Mouse (Mus musculus) CH12.LX (cell line): ENCODE data around the gene Bckdha. TPM values are rescaled to one million over a fixed set of nuclear protein-coding genes. Genes with fewer than 3 reads are reported as not detected.

Source experiments
- DNase-seq: peaks from one replicate; pipeline ENCODE4 v3.0.0-alpha.2; 2013; ENCODE audit errors: extremely low read depth
- H3K27ac ChIP-seq: 2 replicates; pipeline ENCODE4 v1.5.1; 2012; ENCODE audit warnings: low read depth, mild to moderate bottlenecking, control low read depth, moderate library complexity; ENCODE audit not compliant: insufficient read depth
- H3K27me3 ChIP-seq: replicated peaks from 2 replicates; pipeline ENCODE3; 2012; ENCODE audit warnings: inconsistent platforms
- H3K36me3 ChIP-seq, 2 experiments: replicated peaks in 1 of 2; 2 replicates each; pipeline versions ENCODE3 to v1.6.1; 2012; ENCODE audit warnings: inconsistent platforms in 1 of 2, low read length in 1 of 2, mild to moderate bottlenecking in 1 of 2, mixed read lengths in 1 of 2, moderate library complexity in 1 of 2; ENCODE audit not compliant: control insufficient read depth in 1 of 2, insufficient read depth in 1 of 2
- H3K4me1 ChIP-seq, 2 experiments: 2 replicates each; pipeline ENCODE4 v1.6.1; 2012; ENCODE audit warnings: inconsistent platforms in 1 of 2, moderate library complexity in 1 of 2; ENCODE audit not compliant: insufficient read depth in 2 of 2, control insufficient read depth in 1 of 2
- H3K4me2 ChIP-seq: 2 replicates; pipeline ENCODE4 v1.6.1; 2012; ENCODE audit warnings: low read depth, mild to moderate bottlenecking, control low read depth; ENCODE audit not compliant: poor library complexity, insufficient read depth, severe bottlenecking
- H3K4me3 ChIP-seq, 3 experiments: fragments of 150-350 bp in 1 of 3; sonication (generic) in 1 of 3; replicated peaks in 1 of 3; 2 replicates each; pipeline versions ENCODE3 to v1.5.1; 2011 to 2012; ENCODE audit warnings: low read depth in 2 of 3, low read length in 2 of 3, mild to moderate bottlenecking in 2 of 3, moderate library complexity in 2 of 3, control low read depth in 1 of 3, improper control_type of control experiment in 1 of 3, inconsistent platforms in 1 of 3, mixed read lengths in 1 of 3; ENCODE audit not compliant: poor library complexity in 1 of 3
- H3K79me2 ChIP-seq: replicated peaks from 2 replicates; pipeline ENCODE4 v1.6.1; 2012; ENCODE audit warnings: mild to moderate bottlenecking, moderate library complexity; ENCODE audit not compliant: control insufficient read depth, poor library complexity, insufficient read depth, severe bottlenecking; ENCODE audit errors: extremely low read depth
- H3K9ac ChIP-seq: 2 replicates; pipeline ENCODE4 v1.6.1; 2012; ENCODE audit warnings: low read depth, mild to moderate bottlenecking, control low read depth, moderate library complexity; ENCODE audit not compliant: insufficient read depth
- H3K9me3 ChIP-seq: replicated peaks from 2 replicates; pipeline ENCODE3; 2012; ENCODE audit warnings: low read length, inconsistent platforms, mixed read lengths
- BHLHE40 ChIP-seq: IDR thresholded peaks from 2 replicates; pipeline ENCODE4 v1.6.1; 2011; ENCODE audit warnings: mild to moderate bottlenecking, low read depth, low read length, improper control_type of control experiment
- CHD1 ChIP-seq: IDR thresholded peaks from 2 replicates; pipeline ENCODE4 v1.6.1; 2012; ENCODE audit warnings: low read depth, low read length, improper control_type of control experiment, inconsistent platforms
- CHD2 ChIP-seq: IDR thresholded peaks from 2 replicates; pipeline ENCODE4 v1.6.1; 2011; ENCODE audit warnings: low read length, improper control_type of control experiment
- CTCF ChIP-seq, 2 experiments: IDR thresholded peaks in 1 of 2; conservative IDR thresholded peaks in 1 of 2; 2 replicates each; pipeline ENCODE4 v1.5.1; 2011 to 2012; ENCODE audit warnings: low read depth in 2 of 2, low read length in 2 of 2, improper control_type of control experiment in 1 of 2, inconsistent platforms in 1 of 2, mild to moderate bottlenecking in 1 of 2, moderate library complexity in 1 of 2
- E2F4 ChIP-seq: IDR thresholded peaks from 2 replicates; pipeline ENCODE4 v1.6.1; 2011; ENCODE audit warnings: low read depth, low read length, improper control_type of control experiment; ENCODE audit not compliant: insufficient replicate concordance
- ELF1 ChIP-seq: IDR thresholded peaks from 2 replicates; pipeline ENCODE4 v1.6.1; 2014; ENCODE audit warnings: low read depth, mild to moderate bottlenecking, inconsistent platforms, low read length, improper control_type of control experiment
- EP300 ChIP-seq: IDR thresholded peaks from 2 replicates; pipeline ENCODE4 v1.6.1; 2011; ENCODE audit warnings: low read length, improper control_type of control experiment
- ETS1 ChIP-seq: conservative IDR thresholded peaks from 2 replicates; pipeline ENCODE4 v1.6.1; 2012; ENCODE audit warnings: low read depth, mild to moderate bottlenecking, inconsistent platforms, low read length, improper control_type of control experiment, moderate library complexity
- HCFC1 ChIP-seq: IDR thresholded peaks from 2 replicates; pipeline ENCODE4 v1.6.1; 2012; ENCODE audit warnings: low read depth, mild to moderate bottlenecking, inconsistent platforms, low read length, improper control_type of control experiment
- IRF4 ChIP-seq: IDR thresholded peaks from 2 replicates; pipeline ENCODE4 v1.6.1; 2014; ENCODE audit warnings: low read depth, mild to moderate bottlenecking, inconsistent platforms, low read length, improper control_type of control experiment
- JUN ChIP-seq: IDR thresholded peaks from 2 replicates; pipeline ENCODE4 v1.6.1; 2011; ENCODE audit warnings: low read depth, mild to moderate bottlenecking, low read length, improper control_type of control experiment, moderate library complexity; ENCODE audit not compliant: insufficient read depth
- JUND ChIP-seq: conservative IDR thresholded peaks from 2 replicates; pipeline ENCODE4 v1.6.1; 2011; ENCODE audit warnings: low read depth, low read length, improper control_type of control experiment
- KAT2A ChIP-seq: IDR thresholded peaks from 2 replicates; pipeline ENCODE4 v1.6.1; 2012; ENCODE audit warnings: low read length, improper control_type of control experiment, inconsistent platforms; ENCODE audit not compliant: insufficient replicate concordance
- MAFK ChIP-seq: IDR thresholded peaks from 2 replicates; pipeline ENCODE4 v1.6.1; 2011; ENCODE audit warnings: low read length, improper control_type of control experiment; ENCODE audit not compliant: insufficient replicate concordance
- MAX ChIP-seq: IDR thresholded peaks from 2 replicates; pipeline ENCODE4 v1.6.1; 2011; ENCODE audit warnings: low read length, improper control_type of control experiment
- MAZ ChIP-seq: IDR thresholded peaks from 2 replicates; pipeline ENCODE4 v1.6.1; 2012; ENCODE audit warnings: low read depth, mild to moderate bottlenecking, inconsistent platforms, low read length, improper control_type of control experiment, moderate library complexity
- MEF2A ChIP-seq: IDR thresholded peaks from 2 replicates; pipeline ENCODE4 v1.6.1; 2014; ENCODE audit warnings: low read depth, mild to moderate bottlenecking, inconsistent platforms, low read length, improper control_type of control experiment, borderline replicate concordance
- MXI1 ChIP-seq: IDR thresholded peaks from 2 replicates; pipeline ENCODE4 v1.6.1; 2011; ENCODE audit warnings: mild to moderate bottlenecking, low read depth, low read length, improper control_type of control experiment
- MYC ChIP-seq: IDR thresholded peaks from 2 replicates; pipeline ENCODE4 v1.6.1; 2011; ENCODE audit warnings: low read depth, mild to moderate bottlenecking, improper control_type of control experiment, low read length
- NELFE ChIP-seq: IDR thresholded peaks from 2 replicates; pipeline ENCODE4 v1.6.1; 2011; ENCODE audit warnings: low read depth, low read length, improper control_type of control experiment
- NRF1 ChIP-seq: IDR thresholded peaks from 2 replicates; pipeline ENCODE4 v1.6.1; 2014; ENCODE audit warnings: low read depth, mild to moderate bottlenecking, inconsistent platforms, low read length, improper control_type of control experiment, moderate library complexity
- PAX5 ChIP-seq: IDR thresholded peaks from 2 replicates; pipeline ENCODE4 v1.6.1; 2012; ENCODE audit warnings: low read length, inconsistent platforms, mixed read lengths
- POLR2A ChIP-seq: IDR thresholded peaks from 2 replicates; pipeline ENCODE4 v1.6.1; 2011; ENCODE audit warnings: low read depth, mild to moderate bottlenecking, improper control_type of control experiment, low read length
- RAD21 ChIP-seq: IDR thresholded peaks from 2 replicates; pipeline ENCODE4 v1.6.1; 2011; ENCODE audit warnings: low read depth, mild to moderate bottlenecking, low read length, improper control_type of control experiment, moderate library complexity
- RCOR1 ChIP-seq: conservative IDR thresholded peaks from 2 replicates; pipeline ENCODE4 v1.6.1; 2012; ENCODE audit warnings: low read depth, mild to moderate bottlenecking, inconsistent platforms, low read length, improper control_type of control experiment
- SIN3A ChIP-seq: IDR thresholded peaks from 2 replicates; pipeline ENCODE4 v1.6.1; 2012; ENCODE audit warnings: low read length, improper control_type of control experiment, inconsistent platforms
- SMC3 ChIP-seq: IDR thresholded peaks from 2 replicates; pipeline ENCODE4 v1.6.1; 2011; ENCODE audit warnings: low read depth, low read length, improper control_type of control experiment
- TBP ChIP-seq: conservative IDR thresholded peaks from 2 replicates; pipeline ENCODE4 v1.6.1; 2011; ENCODE audit warnings: low read depth, low read length, improper control_type of control experiment
- TCF12 ChIP-seq: IDR thresholded peaks from 2 replicates; pipeline ENCODE4 v1.6.1; 2014; ENCODE audit warnings: low read depth, mild to moderate bottlenecking, inconsistent platforms, low read length, improper control_type of control experiment
- UBTF ChIP-seq: IDR thresholded peaks from 2 replicates; pipeline ENCODE4 v1.6.1; 2012; ENCODE audit warnings: low read depth, mild to moderate bottlenecking, inconsistent platforms, low read length, improper control_type of control experiment, moderate library complexity
- USF1 ChIP-seq: IDR thresholded peaks from 2 replicates; pipeline ENCODE4 v1.6.1; 2014; ENCODE audit warnings: low read depth, mild to moderate bottlenecking, inconsistent platforms, low read length, improper control_type of control experiment
- USF2 ChIP-seq: conservative IDR thresholded peaks from 2 replicates; pipeline ENCODE4 v1.6.1; 2011; ENCODE audit warnings: low read depth, low read length, improper control_type of control experiment
- ZC3H11A ChIP-seq: IDR thresholded peaks from 2 replicates; pipeline ENCODE4 v1.6.1; 2012; ENCODE audit warnings: low read depth, mild to moderate bottlenecking, inconsistent platforms, low read length, improper control_type of control experiment
- ZKSCAN1 ChIP-seq: IDR thresholded peaks from 2 replicates; pipeline ENCODE4 v1.6.1; 2012; ENCODE audit warnings: low read depth, inconsistent platforms, low read length, improper control_type of control experiment, borderline replicate concordance
- ZMIZ1 ChIP-seq: IDR thresholded peaks from 2 replicates; pipeline ENCODE4 v1.6.1; 2012; ENCODE audit warnings: low read depth, mild to moderate bottlenecking, inconsistent platforms, low read length, improper control_type of control experiment
- dilution Hi-C: fragments of 300-500 bp; cut with MboI; formaldehyde crosslinking; loops from 2 replicates; pipeline ENCODE4 v1.14.3; 2020; ENCODE audit warnings: low sequenced_read_pairs; ENCODE audit not compliant: extremely low pct_unique_long_range_greater_than_20kb, extremely low pct_ligation_motif_present
- in situ Hi-C: fragments of 300-500 bp; cut with MboI; formaldehyde crosslinking; loops from 3 replicates; pipeline ENCODE4 v1.14.3; 2019; ENCODE audit warnings: low sequenced_read_pairs, low pct_ligation_motif_present, low pct_unique_long_range_greater_than_20kb, mixed read lengths
- polyA plus RNA-seq: library from polyadenylated mRNA; unstranded; fragments of >175 nt; gene quantifications from 2 replicates; pipeline ENCODE4 v1.2.1, GENCODE M21; 2012; ENCODE audit warnings: low read depth; ENCODE audit not compliant: insufficient read length
- total RNA-seq, 2 experiments: library from RNA; depleted of rRNA; stranded (reverse); fragments of 300-350 nt in 1 of 2; fragments of >200 nt in 1 of 2; gene quantifications; 2 replicates each; pipeline ENCODE4 v1.2.3; 2012 to 2014

Bckdha gene
- total and polyA plus RNA-seq, 3 experiments, result 17.2 to 21.4 (median 19.9) TPM

- dilution Hi-C loops, result no loop called here
- H3K79me2 ChIP-seq, result no peaks in the 10 kb centered on the region
- TF ChIP-seq SIN3A, result peak; percentile 99
- peak; percentile 69; the same call in 1 of the 2 replicates for TF ChIP-seq BHLHE40
- peak; percentile 95 for TF ChIP-seq MYC
- TF ChIP-seq USF1, result peak; percentile 79
- TF ChIP-seq ZMIZ1, result no peak
- TF ChIP-seq EP300, result no peak
- peak; percentile 79 for TF ChIP-seq TBP
- TF ChIP-seq CTCF (conservative IDR thresholded peaks at IDR 0.05 in 1 of 2, IDR thresholded peaks at IDR 0.05 in 1 of 2; ENCODE audit: low read depth in 2 of 2, low read length in 2 of 2), result peak in 1 of 2 experiments; percentile 10; a peak in 1 of 4 replicates
- peak; percentile 43; the same call in 1 of the 2 replicates for TF ChIP-seq MEF2A
- peak; percentile 63 for TF ChIP-seq NRF1
- no peak for TF ChIP-seq CHD2
- peak; percentile 78; the same call in 1 of the 2 replicates for TF ChIP-seq MAZ
- no peak for TF ChIP-seq ZC3H11A
- no peak for TF ChIP-seq KAT2A
- TF ChIP-seq TCF12, result peak; percentile 80
- no peak for TF ChIP-seq RAD21
- no peak; the same call in 1 of the 2 replicates for TF ChIP-seq MAFK
- peak; percentile 41 for TF ChIP-seq ETS1
- TF ChIP-seq NELFE, result peak; percentile 39; the same call in 1 of the 2 replicates
- no peak for TF ChIP-seq JUND
- no peak for TF ChIP-seq E2F4
- TF ChIP-seq MXI1, result peak; percentile 99
- no peak for TF ChIP-seq PAX5
- TF ChIP-seq ELF1, result peak; percentile 81
- no peak for TF ChIP-seq CHD1
- TF ChIP-seq SMC3, result no peak
- TF ChIP-seq USF2, result peak; percentile 57; the same call in 1 of the 2 replicates
- peak; percentile 79 for TF ChIP-seq POLR2A
- TF ChIP-seq UBTF, result no peak
- TF ChIP-seq JUN, result no peak
- TF ChIP-seq RCOR1, result no peak; the same call in 1 of the 2 replicates
- peak; percentile 42; the same call in 1 of the 2 replicates for TF ChIP-seq IRF4
- no peak for TF ChIP-seq ZKSCAN1
- peak; percentile 99 for TF ChIP-seq MAX
- TF ChIP-seq HCFC1, result peak; percentile 81
Measured at GRCm38 (mm10) chr7:25618865-25619721, 39.7 kb downstream of the Bckdha start, which contains the start of gene Dmac2. TSS of gene Dmac2 (plus strand) at chr7:25619414.

More at GRCm38 (mm10) chr7:25618865-25619721, 39.7 kb downstream of the Bckdha start, which contains the start of gene Dmac2:
- Histone ChIP-seq H3K9me3 (no peaks in the 10 kb centered on the region), H3K36me3 (peaks cover 13 to 37% of the 10 kb centered on the region in 2 experiments), H3K4me2 (peak within 1 kb of the TSS; percentile 66), H3K4me3 (peak within 1 kb of the TSS; percentile 71 to 92 (median 83)), H3K4me1 (peaks cover 4 to 17% of the 10 kb centered on the region in 2 experiments), H3K27me3 (peaks cover 7% of the 10 kb centered on the region), H3K9ac (peak within 1 kb of the TSS; percentile 47), H3K27ac (no peak within 1 kb of the TSS)
- peak; percentile 96 for DNase-seq
- in situ Hi-C loops, result no loop called here
